Comparison of ENCODE assay signal across 10 mouse cellular contexts in the genomic region with DNA sequence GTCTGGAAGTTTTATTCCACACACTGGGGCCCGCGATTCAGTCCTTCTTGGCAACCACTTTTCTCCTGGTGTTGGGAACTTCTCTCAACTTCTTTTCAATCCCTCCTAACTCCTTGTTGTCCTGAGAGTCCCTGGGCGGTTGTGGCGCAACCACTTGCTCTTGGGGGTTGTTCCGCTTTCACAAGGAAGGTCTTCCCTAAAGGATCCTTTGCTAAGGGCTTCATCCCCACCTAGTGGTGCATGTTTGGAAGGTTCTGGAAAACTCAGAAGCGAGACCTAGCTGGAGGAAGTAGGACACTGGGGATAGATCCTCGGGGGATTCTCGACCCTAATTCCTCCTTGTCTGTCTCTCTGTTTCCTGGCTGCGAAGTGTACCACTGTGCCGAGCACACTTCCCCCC. TPM values are rescaled to one million over a fixed set of nuclear protein-coding genes. Genes with fewer than 3 reads are reported as not detected.
DNase-seq lines count a peak whose midpoint lies in the region; ATAC-seq and TF ChIP-seq lines count a peak whose summit lies in the region.
"Had no signal": no experiment of that assay in that cellular context is flagged by ENCODE, and none has a peak within 500 bp of the region (broad histone marks: within the 10 kb centered on the region; RNA-seq: fewer than 3 reads in every experiment).

No protein-coding gene starts in this region.

- no peaks in the 10 kb centered on the region for H3K27me3 ChIP-seq in spleen, adult 2 months (ENCODE audit: control insufficient read depth, insufficient read depth, low read length)
- peaks cover 13% of the 10 kb centered on the region for H3K27me3 ChIP-seq in liver, embryonic 13.5 days
- no peaks in the 10 kb centered on the region for H3K27me3 ChIP-seq in hindbrain, embryonic 16.5 days (replicated peaks; ENCODE audit: control insufficient read depth, insufficient read depth, low read length)
- H3K27me3 ChIP-seq: hindbrain, embryonic 15.5 days had no signal

- intact Hi-C loops in gastrocnemius, adult 2 months (cut with DNase I): no loop called here

- peak; percentile 63 for DNase-seq in gastrocnemius, adult 2 months
- no peak for DNase-seq in gastrocnemius, adult 8-10 months (ENCODE audit: low spot score in 2 of 2)
- DNase-seq in spleen, adult 2 months (ENCODE audit: low read depth in 1 of 2, low spot score in 2 of 2): peak in 1 of 2 experiments; percentile 35
- no peak for DNase-seq in spleen, postnatal 10 days (ENCODE audit: low spot score in 2 of 2)
- no peak for DNase-seq in liver, embryonic 13.5 days
- no peak for DNase-seq in thymus, postnatal 10 days (ENCODE audit: low spot score in 2 of 2)
- DNase-seq in cerebellum, adult 8-10 months: no peak

- H3K4me3 ChIP-seq in gastrocnemius, adult 2 months: no peak overlapping the region
- H3K4me3 ChIP-seq in spleen, adult 2 months (ENCODE audit: extremely low read depth, insufficient read depth, insufficient read length): no peak overlapping the region
- H3K4me3 ChIP-seq in liver, embryonic 13.5 days (replicated peaks): no peak overlapping the region
- H3K4me3 ChIP-seq in hindbrain, embryonic 16.5 days (ENCODE audit: low read length): no peak overlapping the region
- H3K4me3 ChIP-seq: hindbrain, embryonic 15.5 days had no signal

- H3K4me2 ChIP-seq in liver, embryonic 13.5 days: peak overlapping the region; percentile 19
- H3K4me2 ChIP-seq in hindbrain, embryonic 16.5 days (ENCODE audit: low read length): no peak overlapping the region
- H3K4me2 ChIP-seq: hindbrain, embryonic 15.5 days had no signal

- ATAC-seq in liver, embryonic 13.5 days (ENCODE audit: low read depth): peak; percentile 3; the same call in 1 of the 2 replicates
- ATAC-seq in hindbrain, embryonic 16.5 days: no peak
- ATAC-seq: CD4-positive, CD25-positive, alpha-beta regulatory T cell, adult 4 months had no signal

- no peak overlapping the region for H3K27ac ChIP-seq in gastrocnemius, adult 2 months
- no peak overlapping the region for H3K27ac ChIP-seq in spleen, adult 2 months (ENCODE audit: insufficient read depth, low read length)
- no peak overlapping the region for H3K27ac ChIP-seq in liver, embryonic 13.5 days
- no peak overlapping the region for H3K27ac ChIP-seq in hindbrain, embryonic 16.5 days (ENCODE audit: low read depth, low read length)
- H3K27ac ChIP-seq: hindbrain, embryonic 15.5 days had no signal

- no peak for TF ChIP-seq POLR2A in spleen, adult 2 months (IDR thresholded peaks at IDR 0.05; ENCODE audit: low read depth, low read length)

- WGBS in spleen, adult 2 months: 47% methylated on average over 10 of the region's 10 CpGs
- WGBS in liver, embryonic 13.5 days (ENCODE audit: insufficient replicate concordance): 59% methylated on average over 10 of the region's 10 CpGs
- 79% methylated on average over 10 of the region's 10 CpGs for WGBS in hindbrain, embryonic 16.5 days

- no peaks in the 10 kb centered on the region for H3K36me3 ChIP-seq in spleen, adult 2 months (ENCODE audit: control insufficient read depth, insufficient read depth, low read length)
- no peaks in the 10 kb centered on the region for H3K36me3 ChIP-seq in liver, embryonic 13.5 days
- no peaks in the 10 kb centered on the region for H3K36me3 ChIP-seq in hindbrain, embryonic 16.5 days (ENCODE audit: control insufficient read depth, insufficient read depth, low read length)
- H3K36me3 ChIP-seq: hindbrain, embryonic 15.5 days had no signal

- peaks cover 14% of the 10 kb centered on the region; the same call in 1 of the 2 replicates for H3K4me1 ChIP-seq in spleen, adult 2 months (ENCODE audit: control insufficient read depth, insufficient read depth, insufficient read length)
- H3K4me1 ChIP-seq in liver, embryonic 13.5 days (replicated peaks): peaks cover 28% of the 10 kb centered on the region
- H3K4me1 ChIP-seq in hindbrain, embryonic 16.5 days (ENCODE audit: control insufficient read depth, insufficient read depth, low read depth, low read length): no peaks in the 10 kb centered on the region
- H3K4me1 ChIP-seq: hindbrain, embryonic 15.5 days had no signal

- 0 out of 2 replicates have a peak overlapping the region, but pooled peaks have one; percentile 33 for H3K9ac ChIP-seq in liver, embryonic 13.5 days
- H3K9ac ChIP-seq in hindbrain, embryonic 16.5 days (ENCODE audit: low read depth, low read length): no peak overlapping the region
- H3K9ac ChIP-seq: hindbrain, embryonic 15.5 days had no signal

- peaks cover 5% of the 10 kb centered on the region for H3K9me3 ChIP-seq in liver, embryonic 13.5 days (replicated peaks)
- H3K9me3 ChIP-seq in hindbrain, embryonic 16.5 days (ENCODE audit: control insufficient read depth, low read length): no peaks in the 10 kb centered on the region
- H3K9me3 ChIP-seq: hindbrain, embryonic 15.5 days had no signal

- TF ChIP-seq CTCF in gastrocnemius, adult 2 months (IDR thresholded peaks at IDR 0.05): peak; percentile 52
- TF ChIP-seq CTCF in spleen, adult 2 months (IDR thresholded peaks at IDR 0.05; ENCODE audit: extremely low read depth, insufficient read depth, insufficient read length, insufficient replicate concordance): peak; percentile 18; the same call in 1 of the 2 replicates

RNA-seq across cellular contexts. Expression of a gene that starts 19.8 kb away (rescaled TPM):
- total RNA-seq in gastrocnemius, adult 2 months (2021): 10 to 100 TPM; 55.2 to 55.5 TPM
- 10 to 100 TPM; 44.2 to 57.1 (median 54.9) TPM for total RNA-seq in gastrocnemius, adult 8-10 months (2022)
- polyA plus RNA-seq in spleen, adult 2 months (2012; rRNA removed): 18.7 and 36.7 TPM in 2 replicates
- polyA plus RNA-seq in liver, embryonic 13.5 days (2015; fragmentation: Nextera tagmentation; extraction: Ambion mirVana): 15.4 and 18.1 TPM in 2 replicates
- 118 and 127 TPM in 2 replicates for polyA plus RNA-seq in hindbrain, embryonic 16.5 days (2015; fragmentation: Nextera tagmentation; extraction: Ambion mirVana)

RNA-seq across cellular contexts. Expression of a gene that starts 42.0 kb away (rescaled TPM):
- total RNA-seq in gastrocnemius, adult 2 months (2021): 10 to 100 TPM; 12.6 to 15.1 TPM
- total RNA-seq in gastrocnemius, adult 8-10 months (2022): 10 to 100 TPM in 1 of 4 experiments, 1 to 10 TPM in 3; 8.4 to 10.3 (median 8.6) TPM
- 22.3 and 25.4 TPM in 2 replicates for polyA plus RNA-seq in spleen, adult 2 months (2012; rRNA removed)
- 18.0 and 19.1 TPM in 2 replicates for polyA plus RNA-seq in liver, embryonic 13.5 days (2015; fragmentation: Nextera tagmentation; extraction: Ambion mirVana)
- 42.7 and 49.2 TPM in 2 replicates for polyA plus RNA-seq in hindbrain, embryonic 16.5 days (2015; fragmentation: Nextera tagmentation; extraction: Ambion mirVana)
